In the genomic region with DNA sequence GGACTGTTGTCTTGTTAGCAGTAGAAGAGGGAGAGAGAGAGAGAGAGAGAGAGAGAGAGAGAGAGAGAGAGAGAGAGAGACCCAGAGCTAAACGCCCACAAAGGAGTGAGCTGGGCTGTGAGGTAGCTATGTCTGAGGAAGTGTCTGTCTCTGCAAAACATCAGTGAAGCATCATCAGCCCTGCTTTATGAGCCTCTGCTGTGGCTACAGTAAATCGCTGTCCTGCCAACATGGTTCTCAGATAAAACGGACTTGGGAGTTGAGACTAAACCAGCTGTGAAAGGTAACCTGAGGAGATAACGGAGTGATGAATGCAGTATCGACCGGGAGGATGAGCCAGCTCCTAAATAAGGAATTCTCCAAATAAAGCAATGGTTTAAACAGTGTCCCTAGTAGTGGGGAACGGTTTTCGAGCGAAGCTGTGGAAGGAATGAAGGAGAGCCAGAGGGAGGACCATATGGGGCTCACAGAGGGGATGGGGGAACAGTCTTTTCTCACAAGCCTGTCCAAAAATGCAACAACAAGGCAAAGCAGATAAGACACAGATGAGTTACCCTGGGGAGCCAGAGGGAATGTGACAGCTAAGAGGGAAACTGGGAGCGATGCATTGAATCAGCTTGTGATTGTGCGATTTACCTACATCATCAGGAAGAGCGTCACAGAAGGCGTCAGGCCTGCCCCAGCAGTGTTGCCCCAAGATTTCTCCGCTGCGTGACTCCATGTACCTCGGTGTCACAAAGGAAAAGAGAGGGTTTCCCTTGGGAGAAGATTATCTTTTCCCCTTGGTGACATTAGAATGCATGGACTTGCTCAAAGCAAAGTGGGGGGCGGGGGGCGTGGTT, we compare ENCODE assay signal across 12 mouse cellular contexts. TPM values are rescaled to one million over a fixed set of nuclear protein-coding genes. Genes with fewer than 3 reads are reported as not detected.
DNase-seq lines count a peak whose midpoint lies in the region; ATAC-seq lines count a peak whose summit lies in the region.
"Had no signal": no experiment of that assay in that cellular context is flagged by ENCODE, and none has a peak within 500 bp of the region (broad histone marks: within the 10 kb centered on the region; RNA-seq: fewer than 3 reads in every experiment).

No protein-coding gene starts in this region.

- no peak overlapping the region for H3K4me3 ChIP-seq in heart, embryonic 11.5 days (ENCODE audit: low read depth, low read length)
- H3K4me3 ChIP-seq in lung, embryonic 15.5 days: no peak overlapping the region
- no peak overlapping the region for H3K4me3 ChIP-seq in hindbrain, embryonic 16.5 days (ENCODE audit: low read length)
- no peak overlapping the region for H3K4me3 ChIP-seq in neural tube, embryonic 14.5 days (ENCODE audit: low read depth, low read length)
- H3K4me3 ChIP-seq: liver, embryonic 15.5 days; stomach, embryonic 15.5 days had no signal

- DNase-seq in heart, adult 9 months (ENCODE audit: low spot score in 2 of 2): no peak
- no peak for DNase-seq in lung, postnatal 10 days
- no peak for DNase-seq in urinary bladder, adult 18-20 months (ENCODE audit: low spot score in 2 of 2)
- DNase-seq in lung, postnatal 14 days: no peak
- DNase-seq: cerebellum, adult 8-10 months; kidney, adult 11 months had no signal

- H3K4me2 ChIP-seq in heart, embryonic 11.5 days: peak overlapping the region; percentile 17
- H3K4me2 ChIP-seq in lung, embryonic 15.5 days: no peak overlapping the region
- H3K4me2 ChIP-seq in hindbrain, embryonic 16.5 days (ENCODE audit: low read length): no peak overlapping the region
- no peak overlapping the region for H3K4me2 ChIP-seq in neural tube, embryonic 14.5 days (ENCODE audit: low read depth, low read length)
- H3K4me2 ChIP-seq: liver, embryonic 15.5 days; stomach, embryonic 15.5 days had no signal

- no peaks in the 10 kb centered on the region for H3K36me3 ChIP-seq in heart, embryonic 11.5 days (ENCODE audit: control insufficient read depth, insufficient read depth, low read length)
- H3K36me3 ChIP-seq in lung, embryonic 15.5 days: no peaks in the 10 kb centered on the region
- H3K36me3 ChIP-seq in hindbrain, embryonic 16.5 days (ENCODE audit: control insufficient read depth, insufficient read depth, low read length): no peaks in the 10 kb centered on the region
- H3K36me3 ChIP-seq in neural tube, embryonic 14.5 days (ENCODE audit: control insufficient read depth, insufficient read depth, low read length): no peaks in the 10 kb centered on the region
- H3K36me3 ChIP-seq: liver, embryonic 15.5 days; stomach, embryonic 15.5 days had no signal

- H3K9ac ChIP-seq in heart, embryonic 11.5 days (ENCODE audit: low read depth, low read length): no peak overlapping the region
- no peak overlapping the region for H3K9ac ChIP-seq in lung, embryonic 15.5 days
- H3K9ac ChIP-seq in hindbrain, embryonic 16.5 days (ENCODE audit: low read depth, low read length): no peak overlapping the region
- H3K9ac ChIP-seq in neural tube, embryonic 14.5 days (replicated peaks; ENCODE audit: low read depth, low read length): no peak overlapping the region
- H3K9ac ChIP-seq: liver, embryonic 15.5 days; stomach, embryonic 15.5 days had no signal

- 44% methylated on average over 18 of the region's 18 CpGs for WGBS in heart, embryonic 11.5 days (ENCODE audit: insufficient replicate concordance)
- WGBS in lung, embryonic 15.5 days: 57% methylated on average over 18 of the region's 18 CpGs
- WGBS in hindbrain, embryonic 16.5 days: 62% methylated on average over 18 of the region's 18 CpGs
- WGBS in neural tube, embryonic 14.5 days: 65% methylated on average over 18 of the region's 18 CpGs

- H3K27me3 ChIP-seq in heart, embryonic 11.5 days (ENCODE audit: control insufficient read depth, insufficient read depth, low read length): no peaks in the 10 kb centered on the region
- no peaks in the 10 kb centered on the region for H3K27me3 ChIP-seq in lung, embryonic 15.5 days
- no peaks in the 10 kb centered on the region for H3K27me3 ChIP-seq in hindbrain, embryonic 16.5 days (replicated peaks; ENCODE audit: control insufficient read depth, insufficient read depth, low read length)
- H3K27me3 ChIP-seq in neural tube, embryonic 14.5 days (ENCODE audit: control insufficient read depth, insufficient read depth, low read length): no peaks in the 10 kb centered on the region
- H3K27me3 ChIP-seq: stomach, embryonic 15.5 days had no signal

- peaks cover 7% of the 10 kb centered on the region for H3K4me1 ChIP-seq in heart, embryonic 11.5 days (ENCODE audit: control insufficient read depth, insufficient read depth, low read length)
- peaks cover 13% of the 10 kb centered on the region; the same call in 1 of the 2 replicates for H3K4me1 ChIP-seq in lung, embryonic 15.5 days
- H3K4me1 ChIP-seq in hindbrain, embryonic 16.5 days (ENCODE audit: control insufficient read depth, insufficient read depth, low read depth, low read length): peaks cover 4% of the 10 kb centered on the region; the same call in 1 of the 2 replicates
- no peaks in the 10 kb centered on the region; the same call in 1 of the 2 replicates for H3K4me1 ChIP-seq in neural tube, embryonic 14.5 days (ENCODE audit: control insufficient read depth, insufficient read depth, low read length)
- H3K4me1 ChIP-seq: liver, embryonic 15.5 days; stomach, embryonic 15.5 days had no signal

- ATAC-seq in heart, embryonic 11.5 days (replicated peaks; ENCODE audit: insufficient number of reproducible peaks, low FRiP score, low TSS enrichment): 0 out of 2 replicates have a peak, but pooled peaks have one; percentile 15
- ATAC-seq in lung, embryonic 15.5 days (ENCODE audit: borderline replicate concordance, extremely low read depth, low FRiP score, low TSS enrichment): no peak
- no peak for ATAC-seq in hindbrain, embryonic 16.5 days
- peak; percentile 38; the same call in 1 of the 2 replicates for ATAC-seq in neural tube, embryonic 14.5 days (ENCODE audit: low read depth)

- no peaks in the 10 kb centered on the region for H3K9me3 ChIP-seq in heart, embryonic 11.5 days (replicated peaks; ENCODE audit: control insufficient read depth, low read length)
- H3K9me3 ChIP-seq in lung, embryonic 15.5 days: no peaks in the 10 kb centered on the region
- no peaks in the 10 kb centered on the region for H3K9me3 ChIP-seq in hindbrain, embryonic 16.5 days (ENCODE audit: control insufficient read depth, low read length)
- no peaks in the 10 kb centered on the region for H3K9me3 ChIP-seq in neural tube, embryonic 14.5 days (ENCODE audit: control insufficient read depth, low read length)
- H3K9me3 ChIP-seq: liver, embryonic 15.5 days; stomach, embryonic 15.5 days had no signal

- H3K27ac ChIP-seq in heart, embryonic 11.5 days (ENCODE audit: low read depth, low read length): 0 out of 2 replicates have a peak overlapping the region, but pooled peaks have one; percentile 3
- peak overlapping the region; percentile 21; the same call in 1 of the 2 replicates for H3K27ac ChIP-seq in lung, embryonic 15.5 days
- H3K27ac ChIP-seq in hindbrain, embryonic 16.5 days (ENCODE audit: low read depth, low read length): 0 out of 2 replicates have a peak overlapping the region, but pooled peaks have one; percentile 10
- 0 out of 2 replicates have a peak overlapping the region, but pooled peaks have one; percentile 17 for H3K27ac ChIP-seq in neural tube, embryonic 14.5 days (ENCODE audit: low read depth, low read length)
- H3K27ac ChIP-seq: liver, embryonic 15.5 days; stomach, embryonic 15.5 days had no signal

RNA-seq across cellular contexts. Expression of a gene that starts 53.8 kb away (rescaled TPM):
- 11.0 and 12.0 TPM in 2 replicates for polyA plus RNA-seq in heart, embryonic 11.5 days (2014; fragmentation: Nextera tagmentation; extraction: Ambion mirVana)
- polyA plus RNA-seq in lung, embryonic 15.5 days (2015; fragmentation: Nextera tagmentation; extraction: Ambion mirVana): 13.6 and 16.2 TPM in 2 replicates
- 7.6 and 7.8 TPM in 2 replicates for polyA plus RNA-seq in hindbrain, embryonic 16.5 days (2015; fragmentation: Nextera tagmentation; extraction: Ambion mirVana)
- 8.6 and 9.7 TPM in 2 replicates for polyA plus RNA-seq in neural tube, embryonic 14.5 days (2014; fragmentation: Nextera tagmentation; extraction: Ambion mirVana)

Comparison
In these comparisons a context has a peak if more than half of its experiments do, and no peak if none do; other contexts are left out.
1. ATAC-seq: peak in heart, embryonic 11.5 days (single experiment) and neural tube, embryonic 14.5 days (single experiment); none in lung, embryonic 15.5 days (single experiment) and hindbrain, embryonic 16.5 days (single experiment).
2. Peak in every context shown above with its lines, with median percentiles within 50 percentile points of each other: H3K27ac ChIP-seq.